Mouse (Mus musculus) forebrain, postnatal 0 days (tissue): ENCODE results near the gene Fpr2. TPM values are rescaled to one million over a fixed set of nuclear protein-coding genes. Genes with fewer than 3 reads are reported as not detected.
"Not testable (repeated sequence)": the region's sequence is repeated elsewhere in the genome, so short reads cannot be mapped to it uniquely, and the experiment has no call there.

Experiments used
- ATAC-seq: fragments of 200-750 bp; cut with Nextera tagmentation; 2 replicates; pipeline ENCODE4 v1.8.0; 2017; ENCODE audit warnings: mild to moderate bottlenecking, moderate library complexity
- DNase-seq: peaks from one replicate; pipeline ENCODE4 v3.0.0-alpha.2; 2015
- H3K27ac ChIP-seq: fragments of 300-500 bp; sonication (generic); 2 replicates; pipeline ENCODE4 v1.5.1; 2014; ENCODE audit warnings: low read depth, mild to moderate bottlenecking, antibody characterized with exemption, low read length, moderate library complexity, mixed read lengths
- H3K27me3 ChIP-seq: fragments of 300-500 bp; sonication (generic); 2 replicates; pipeline ENCODE4 v1.6.1; 2014; ENCODE audit warnings: mild to moderate bottlenecking, low read length, mixed read lengths; ENCODE audit not compliant: insufficient read depth
- H3K36me3 ChIP-seq: fragments of 300-500 bp; sonication (generic); 2 replicates; pipeline ENCODE4 v1.6.1; 2014; ENCODE audit warnings: mild to moderate bottlenecking, moderate library complexity; ENCODE audit not compliant: insufficient read depth
- H3K4me1 ChIP-seq: fragments of 300-500 bp; sonication (generic); 2 replicates; pipeline ENCODE4 v1.6.1; 2014; ENCODE audit warnings: antibody characterized with exemption; ENCODE audit not compliant: insufficient read depth
- H3K4me2 ChIP-seq: fragments of 300-500 bp; sonication (generic); 2 replicates; pipeline ENCODE4 v1.6.1; 2014; ENCODE audit warnings: low read depth, mild to moderate bottlenecking, moderate library complexity
- H3K4me3 ChIP-seq: fragments of 300-500 bp; sonication (generic); 2 replicates; pipeline ENCODE4 v1.5.1; 2014; ENCODE audit warnings: low read depth, low read length, mixed read lengths
- H3K9ac ChIP-seq: fragments of 300-500 bp; sonication (generic); 2 replicates; pipeline ENCODE4 v1.6.1; 2014; ENCODE audit warnings: mild to moderate bottlenecking
- H3K9me3 ChIP-seq: fragments of 300-500 bp; sonication (generic); 2 replicates; pipeline ENCODE4 v1.6.1; 2016; ENCODE audit warnings: low read length
- CTCF ChIP-seq: sonication (generic); IDR thresholded peaks from 2 replicates; pipeline ENCODE4 v1.5.1; 2016; ENCODE audit warnings: antibody characterized with exemption, control low read depth, low read depth
- WGBS: fragments of 180-500 bp; shearing (Covaris S2); extraction: QIAGEN DNeasy Blood & Tissue Kit; methylation state at CpG from one replicate; pipeline ENCODE4 v1.1.7; 2014; 5-methylcytosine and 5-hydroxymethylcytosine counted together
- polyA plus RNA-seq: library from polyadenylated mRNA; unstranded; fragments of >200 nt; fragmentation: Nextera tagmentation; extraction: Ambion mirVana; gene quantifications from 2 replicates; pipeline ENCODE4 v1.2.1, GENCODE M21; 2015
- total RNA-seq: library from RNA; depleted of rRNA; stranded (reverse); fragments of >200 nt; gene quantifications from 2 replicates; pipeline ENCODE4 v1.2.3, GENCODE M21; 2014; rRNA removed

The Fpr2 gene
- total RNA-seq (0.38 TPM in 1 of 2 replicates, not detected in the other), polyA plus RNA-seq (0.28 and 0.56 TPM in 2 replicates)

GRCm38 (mm10) chr17:17887774-17888248 lies at the start of gene Fpr2, which contains the start of gene Fpr3:
Fpr2 (plus strand) TSS chr17:17887824.
Fpr3 (plus strand) TSS chr17:17887852.
- no peak for TF ChIP-seq CTCF
- Histone ChIP-seq H3K9ac (no peak within 1 kb of the TSS), H3K36me3 (no peaks in the 10 kb centered on the region), H3K4me3 (no peak within 1 kb of the TSS), H3K27ac (no peak within 1 kb of the TSS), H3K4me1 (no peaks in the 10 kb centered on the region), H3K4me2 (no peak within 1 kb of the TSS), H3K27me3 (no peaks in the 10 kb centered on the region), H3K9me3 (no peaks in the 10 kb centered on the region)
- 60% methylated on average over 1 of the region's 1 CpGs for WGBS
- DNase-seq, result no peak
- ATAC-seq, result no peak

GRCm38 (mm10) chr17:17837919-17838701 lies 49.5 kb upstream of the Fpr2 start:
- H3K9ac ChIP-seq, result peak overlapping the region; percentile 52
- peak overlapping the region; percentile 74 for H3K27ac ChIP-seq
- TF ChIP-seq CTCF, result peak; percentile 85
- peak; percentile 94 for DNase-seq
- H3K4me2 ChIP-seq, result peak overlapping the region; percentile 68
- peak overlapping the region; percentile 45 for H3K4me3 ChIP-seq
- ATAC-seq, result peak; percentile 98
- H3K9me3 ChIP-seq, result no peaks in the 10 kb centered on the region
- H3K4me1 ChIP-seq, result peaks cover 16% of the 10 kb centered on the region; the same call in 1 of the 2 replicates
- H3K36me3 ChIP-seq, result peaks cover 14% of the 10 kb centered on the region; the same call in 1 of the 2 replicates
- no peaks in the 10 kb centered on the region for H3K27me3 ChIP-seq
- WGBS, result under 1% methylated on average over 41 of the region's 43 CpGs

- H3K4me2 ChIP-seq, result no peak overlapping the region; the same call in 1 of the 2 replicates
Observed at GRCm38 (mm10) chr17:17839276-17839675, 48.3 kb upstream of the Fpr2 start.

GRCm38 (mm10) chr17:17840796-17841195 lies 46.8 kb upstream of the Fpr2 start:
- DNase-seq (no peak), ATAC-seq (no peak)
- no peak overlapping the region for H3K27ac ChIP-seq
- peaks cover 14% of the 10 kb centered on the region; the same call in 1 of the 2 replicates for H3K36me3 ChIP-seq
- no peak for TF ChIP-seq CTCF
- H3K4me2 ChIP-seq, result no peak overlapping the region
- H3K4me1 ChIP-seq, result peaks cover 10% of the 10 kb centered on the region; the same call in 1 of the 2 replicates
- no peaks in the 10 kb centered on the region for H3K27me3 ChIP-seq
- no peak overlapping the region for H3K4me3 ChIP-seq
- no peak overlapping the region for H3K9ac ChIP-seq
- 91% methylated on average over 7 of the region's 7 CpGs for WGBS
- H3K9me3 ChIP-seq, result no peaks in the 10 kb centered on the region

More at GRCm38 (mm10) chr17:17839276-17839675, 48.3 kb upstream of the Fpr2 start:
- Histone ChIP-seq H3K9ac (no peak overlapping the region), H3K27me3 (no peaks in the 10 kb centered on the region), H3K36me3 (peaks cover 14% of the 10 kb centered on the region; the same call in 1 of the 2 replicates), H3K9me3 (no peaks in the 10 kb centered on the region), H3K27ac (no peak overlapping the region), H3K4me3 (no peak overlapping the region), H3K4me1 (peaks cover 10% of the 10 kb centered on the region; the same call in 1 of the 2 replicates)
- no peak for TF ChIP-seq CTCF
- WGBS, result 88% methylated on average over 2 of the region's 2 CpGs
- ATAC-seq (no peak), DNase-seq (no peak)

- Histone ChIP-seq H3K4me1 (peaks cover under 1% of the 10 kb centered on the region; the same call in 1 of the 2 replicates), H3K27me3 (no peaks in the 10 kb centered on the region), H3K9ac (no peak overlapping the region), H3K9me3 (no peaks in the 10 kb centered on the region), H3K36me3 (peaks cover 8% of the 10 kb centered on the region; the same call in 1 of the 2 replicates), H3K4me3 (no peak overlapping the region), H3K4me2 (no peak overlapping the region), H3K27ac (no peak overlapping the region)
- 74% methylated on average over 27 of the region's 27 CpGs for WGBS
- DNase-seq (peak; percentile 40), ATAC-seq (peak; percentile 76)
- TF ChIP-seq CTCF, result no peak
Observed at GRCm38 (mm10) chr17:17843534-17844261, 43.9 kb upstream of the Fpr2 start.

GRCm38 (mm10) chr17:17844606-17845005 lies 43.0 kb upstream of the Fpr2 start:
- not testable (repeated sequence) for ATAC-seq, H3K27me3 ChIP-seq, H3K4me2 ChIP-seq, DNase-seq, H3K4me3 ChIP-seq, H3K36me3 ChIP-seq, H3K9ac ChIP-seq, H3K9me3 ChIP-seq, H3K27ac ChIP-seq, H3K4me1 ChIP-seq
- 85% methylated on average over 3 of the region's 3 CpGs for WGBS
